Mouse (Mus musculus): ENCODE measurements around the gene Sh2d7. TPM values are rescaled to one million over a fixed set of nuclear protein-coding genes. Genes with fewer than 3 reads are reported as not detected.
"Not testable (repeated sequence)": the region's sequence is repeated elsewhere in the genome, so short reads cannot be mapped to it uniquely, and the experiment has no call there.

The Sh2d7 gene
- total RNA-seq, 2 experiments from 2014 or later = not detected

DNA sequence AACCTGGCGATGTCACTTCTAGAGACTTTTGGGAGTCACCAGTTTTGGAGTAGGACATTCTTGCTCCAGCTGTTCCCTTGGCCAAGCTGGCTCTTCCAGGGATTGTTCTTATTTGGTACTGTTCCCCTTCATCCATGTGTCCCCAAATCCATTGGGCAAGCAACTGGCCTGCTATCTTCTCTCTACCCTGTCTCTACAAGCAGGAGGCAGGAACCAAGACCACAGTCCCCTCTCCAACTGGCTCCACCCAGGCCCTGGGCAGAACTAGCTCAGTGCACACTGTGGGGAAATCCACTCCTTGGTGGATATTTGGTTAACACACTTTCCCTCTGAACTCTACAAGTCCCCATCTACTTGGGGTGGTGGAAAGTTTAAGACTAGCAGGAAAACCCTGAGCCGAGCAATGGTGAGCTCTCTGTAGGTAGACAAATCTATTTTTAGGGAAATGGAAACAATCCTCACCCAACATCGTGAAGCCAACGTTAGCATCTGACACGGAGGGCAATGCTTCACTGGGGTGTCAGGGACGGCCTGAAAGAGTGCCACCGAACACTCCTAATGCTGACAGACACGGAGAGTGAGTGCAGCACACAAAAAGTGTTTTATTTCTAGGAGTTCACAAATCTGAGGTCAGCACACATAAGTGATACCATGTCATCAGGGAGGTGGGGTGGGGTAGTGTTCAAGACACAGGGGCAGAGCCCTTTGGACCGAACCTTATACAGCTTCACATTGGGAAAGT is 5.6 kb downstream of the Sh2d7 start:
- DNase-seq (ENCODE audit: low spot score in 2 of 2) = no peak

DNA sequence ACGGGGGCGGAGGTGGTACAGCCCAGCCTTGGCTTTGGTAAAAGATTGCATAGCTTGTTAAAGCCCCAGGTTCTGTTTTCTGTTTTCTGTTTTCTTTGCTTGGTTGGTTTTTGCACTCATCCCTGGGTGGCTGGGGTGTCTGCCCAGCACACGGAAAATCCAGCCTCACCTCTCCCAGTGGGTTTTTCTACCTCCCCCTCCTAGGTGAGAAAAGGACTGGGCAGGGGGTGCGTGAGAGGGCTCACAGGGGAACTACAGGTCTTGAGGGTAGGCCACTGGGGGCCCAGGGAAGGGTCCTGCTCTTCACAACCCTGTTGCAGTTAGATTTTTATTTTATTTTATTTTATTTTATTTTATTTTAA is 6.2 kb downstream of the Sh2d7 start:
- no peak for DNase-seq (ENCODE audit: low spot score in 2 of 2)

DNA sequence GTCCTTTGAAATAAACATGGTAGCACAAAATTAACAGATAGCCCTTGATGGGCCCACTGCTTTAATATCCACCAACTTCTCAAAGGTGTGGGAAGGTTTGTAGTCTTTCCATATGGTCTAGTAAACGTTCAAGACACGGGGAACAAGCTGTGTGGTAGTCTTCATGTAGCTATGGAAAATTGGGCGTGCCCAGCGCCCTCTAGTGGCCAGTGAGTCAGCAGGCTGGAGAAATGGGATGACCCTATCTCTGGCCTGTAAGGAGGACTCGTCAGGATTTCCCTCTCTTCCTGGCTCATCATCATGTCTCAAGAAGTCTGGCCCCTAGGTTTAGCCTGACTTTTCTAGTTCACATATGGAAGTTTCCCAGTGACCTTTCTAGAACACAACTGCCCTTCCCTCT is 8.8 kb downstream of the Sh2d7 start:
- peak; percentile 65 to 70 for DNase-seq (ENCODE audit: low spot score in 2 of 2)

DNA sequence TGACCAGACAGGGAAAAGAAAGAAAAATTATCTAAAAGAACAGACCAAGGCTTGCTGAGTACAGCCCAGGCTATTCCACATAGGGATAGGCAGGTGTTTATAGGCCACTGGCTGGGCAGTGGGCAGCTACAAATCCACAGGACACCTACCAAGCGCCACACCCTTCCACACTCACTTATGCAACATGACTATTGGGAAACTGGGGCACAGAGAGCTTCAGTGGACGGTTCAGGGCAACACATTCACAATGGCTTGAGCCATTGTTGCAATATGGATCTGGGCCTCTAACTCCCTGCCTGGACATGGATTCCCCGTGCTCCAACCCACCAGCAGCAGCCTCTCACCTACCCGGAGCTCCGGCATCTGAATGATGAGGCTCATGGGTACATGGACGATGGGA is 10.6 kb downstream of the Sh2d7 start:
- DNase-seq (ENCODE audit: low spot score in 2 of 2) = no peak

DNA sequence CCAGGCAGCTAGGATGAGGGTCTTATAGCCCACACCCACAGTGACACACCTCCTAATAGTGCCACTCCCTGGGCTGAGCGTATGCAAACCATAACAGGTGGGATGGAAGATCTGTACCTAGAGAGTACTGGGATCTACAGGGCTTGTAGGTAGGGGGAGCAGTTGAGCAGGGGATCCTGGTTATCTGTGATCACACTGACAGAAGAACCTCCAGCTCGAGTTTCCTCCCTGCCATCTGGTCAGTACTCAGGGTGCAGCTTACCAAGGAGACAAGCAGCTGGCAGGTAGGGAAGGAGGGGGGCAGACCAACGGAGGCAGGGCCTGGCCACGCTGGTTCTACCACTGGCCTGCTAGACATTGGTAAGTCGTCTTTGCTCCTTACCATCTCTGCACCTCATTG is 13.6 kb downstream of the Sh2d7 start:
- DNase-seq (ENCODE audit: low spot score in 2 of 2) = no peak

DNA sequence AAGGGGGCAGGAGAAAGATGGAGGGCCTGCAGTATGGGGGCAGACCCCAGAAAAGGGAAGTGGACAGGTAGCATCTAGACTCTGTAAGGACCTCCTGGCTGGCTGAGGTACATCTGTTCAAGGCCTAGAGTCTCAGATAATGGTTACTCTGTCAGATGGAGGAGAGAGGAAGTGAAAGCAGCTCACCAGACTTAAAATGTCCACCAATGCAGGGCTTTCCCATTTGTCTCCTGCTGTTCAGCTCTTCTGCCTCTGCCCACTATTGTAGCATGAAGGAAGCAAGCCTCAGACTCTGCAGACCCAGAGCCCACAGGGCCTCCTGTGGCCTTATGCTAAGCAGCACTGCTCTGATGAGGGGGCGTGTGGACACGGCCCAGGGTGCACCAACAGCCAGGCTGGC is 16.3 kb downstream of the Sh2d7 start:
- DNase-seq (ENCODE audit: low spot score in 2 of 2) = no peak

DNA sequence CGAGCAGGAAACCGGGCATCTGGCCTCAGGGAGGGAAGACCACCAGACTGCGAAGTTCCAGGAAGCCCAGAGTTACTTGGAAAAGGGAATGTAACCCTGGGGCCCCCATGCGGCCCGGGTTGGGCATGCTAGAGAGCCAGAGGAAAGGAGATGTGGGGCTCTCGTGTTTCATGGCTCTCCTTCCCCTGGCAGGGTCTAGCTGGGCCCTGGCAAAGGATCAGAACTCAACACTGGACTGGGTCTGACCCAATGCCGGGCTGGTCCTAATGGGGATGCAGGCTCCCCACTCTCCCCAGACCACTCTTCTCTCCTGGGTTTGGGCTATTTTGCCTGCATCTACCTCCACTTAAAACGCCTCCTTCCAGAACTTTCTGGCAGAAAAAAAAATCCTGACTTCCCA is 19.9 kb downstream of the Sh2d7 start:
- DNase-seq (ENCODE audit: low spot score in 2 of 2) = no peak

DNA sequence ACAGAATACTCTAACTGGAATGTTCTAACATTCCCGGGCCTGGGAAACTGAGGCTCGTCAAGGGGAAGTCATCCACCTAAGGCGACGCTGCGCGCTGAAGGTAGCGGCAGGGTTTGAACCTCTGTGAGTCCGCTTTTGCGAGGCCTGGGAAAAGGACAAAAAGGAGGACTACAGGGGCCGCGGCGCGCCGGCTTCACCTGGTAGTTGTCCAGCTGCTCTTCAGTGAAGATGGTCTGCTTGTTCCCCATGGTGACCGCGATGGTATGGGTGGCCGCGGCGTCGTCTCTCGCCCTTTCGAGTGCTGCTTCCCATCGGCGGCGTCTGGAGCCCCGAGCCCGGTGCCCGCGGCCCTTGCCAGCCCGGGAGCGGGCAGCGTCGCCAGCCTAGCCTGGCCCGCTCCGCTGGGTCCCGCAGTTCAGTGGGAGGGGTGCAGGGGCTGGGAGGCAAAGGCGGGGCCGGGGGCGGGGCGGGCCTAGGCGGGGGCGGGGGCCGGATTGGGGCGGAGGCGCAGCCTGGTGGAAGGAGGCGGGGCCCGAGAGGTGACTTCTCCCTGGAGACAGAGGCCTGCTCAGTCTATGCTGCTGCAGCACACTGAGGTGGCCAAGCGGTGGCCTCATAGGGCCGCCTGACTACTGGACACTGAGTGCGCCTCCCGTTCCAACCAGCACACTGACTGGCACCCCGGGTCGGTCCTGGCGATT is 21.1 kb downstream of the Sh2d7 start, which contains the start of gene Cib2:
Gene Cib2 (minus strand): TSS at position 448 of the 701 bp plus-strand sequence.
- DNase-seq (ENCODE audit: low spot score in 2 of 2) = peak; percentile 78 to 82

DNA sequence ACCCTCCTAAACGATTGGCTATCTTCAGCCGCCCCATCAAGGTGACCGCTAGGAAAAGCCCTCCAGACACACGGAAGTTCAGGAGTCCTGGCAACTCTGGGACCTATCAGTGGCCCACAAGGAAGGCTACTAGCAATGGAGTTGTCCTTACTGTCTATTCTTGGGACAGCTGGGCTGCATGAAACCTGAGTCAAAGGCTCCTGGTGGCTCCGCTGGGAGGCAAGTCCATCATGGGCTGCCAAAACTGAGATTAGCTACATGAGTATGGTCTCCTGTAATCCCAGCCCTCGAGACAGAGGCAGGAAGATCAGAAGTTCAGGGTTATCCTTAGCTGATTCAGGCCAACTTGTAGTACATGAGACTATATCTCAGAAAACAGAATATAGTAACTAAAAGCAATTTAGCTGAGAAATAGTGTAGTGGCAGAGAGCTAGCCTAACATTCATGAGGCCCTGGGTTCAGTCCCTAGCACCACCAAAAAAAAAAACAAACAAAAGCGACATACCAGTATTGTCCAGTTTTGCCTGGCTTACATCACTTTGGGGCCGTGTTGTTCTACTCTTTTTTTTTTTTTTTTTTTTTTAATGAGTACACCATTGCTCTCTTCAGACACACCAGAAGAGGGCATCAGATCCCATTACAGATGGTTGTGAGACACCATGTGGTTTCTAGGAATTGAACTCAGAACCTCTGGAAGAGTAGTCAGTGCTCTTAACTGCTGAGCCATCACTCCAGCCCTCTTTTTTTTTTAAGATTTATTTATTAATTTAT is 22.2 kb downstream of the Sh2d7 start:
- DNase-seq (ENCODE audit: low spot score in 2 of 2) = no peak

DNA sequence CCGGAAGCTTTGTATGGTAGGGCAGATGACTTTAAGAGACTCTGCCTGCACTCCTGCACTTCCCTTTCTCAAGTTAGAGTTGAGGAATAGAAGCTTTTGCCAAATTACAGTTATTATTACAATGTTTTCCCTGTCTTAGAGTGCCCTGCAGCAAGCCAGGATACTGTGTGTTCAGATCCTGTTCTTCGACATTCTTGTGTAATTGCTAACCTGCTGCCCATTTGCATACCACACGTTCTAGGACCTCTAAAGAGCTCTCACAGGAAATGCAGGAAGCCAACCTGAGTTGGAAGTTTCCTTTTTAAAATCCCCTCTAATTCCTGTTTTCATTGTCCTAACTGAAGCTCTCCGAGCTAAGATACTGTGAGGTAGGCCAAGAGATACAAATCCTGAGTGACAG is 28.2 kb downstream of the Sh2d7 start:
- no peak for DNase-seq (ENCODE audit: low spot score in 2 of 2)

DNA sequence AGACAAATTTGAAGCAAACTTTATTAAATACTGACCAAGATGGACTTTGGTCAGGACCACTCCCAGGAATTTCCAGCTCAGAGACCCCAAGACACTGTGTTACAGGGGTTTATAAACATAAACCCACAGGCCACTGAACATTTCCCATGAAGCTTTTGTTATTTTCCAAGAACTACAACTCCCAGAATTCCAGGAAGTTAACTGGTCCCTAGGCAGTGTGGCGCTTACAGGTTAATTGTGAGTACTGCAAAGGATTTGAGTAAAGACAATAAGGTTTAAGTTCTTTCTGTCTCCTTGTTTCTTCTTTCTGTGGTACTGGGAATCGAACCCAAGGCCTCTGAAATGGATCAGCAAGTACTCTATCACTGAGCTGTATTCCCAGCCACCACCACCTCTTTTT is 29.9 kb downstream of the Sh2d7 start:
- DNase-seq (ENCODE audit: low spot score in 2 of 2) = no peak

DNA sequence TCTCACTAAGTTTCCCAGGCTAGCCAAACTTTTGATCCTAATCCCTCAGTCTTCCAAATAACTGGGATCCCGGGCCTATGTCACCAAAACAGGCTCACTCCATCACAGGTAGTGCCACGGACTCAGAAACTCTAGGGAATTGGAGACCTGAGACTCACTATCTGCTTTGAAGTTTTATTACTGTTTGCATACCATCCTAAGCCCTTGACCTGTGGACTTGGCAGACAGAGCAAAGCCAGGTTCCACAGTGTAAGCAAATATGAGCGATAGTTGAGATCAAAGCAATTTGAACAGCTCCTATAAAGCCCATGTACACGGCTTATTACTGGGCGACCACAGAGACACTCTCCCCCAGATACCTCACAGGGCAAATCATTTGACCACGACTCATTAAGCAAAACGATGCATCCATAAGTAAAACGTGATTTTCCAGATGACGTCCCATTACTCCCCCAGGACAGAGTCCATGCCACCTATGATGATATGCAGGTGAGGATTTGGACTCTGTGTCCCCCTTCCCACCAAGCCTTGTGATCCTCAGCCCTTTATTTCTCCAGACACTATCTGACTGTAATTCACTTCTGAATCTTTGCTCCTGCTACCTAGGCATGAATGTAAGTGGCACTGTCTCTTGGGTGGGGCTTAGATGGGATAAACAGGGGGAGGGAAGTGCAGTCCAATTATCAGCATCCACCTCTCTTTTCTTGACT is 32.5 kb downstream of the Sh2d7 start:
- DNase-seq (ENCODE audit: low spot score in 2 of 2) = no peak

DNA sequence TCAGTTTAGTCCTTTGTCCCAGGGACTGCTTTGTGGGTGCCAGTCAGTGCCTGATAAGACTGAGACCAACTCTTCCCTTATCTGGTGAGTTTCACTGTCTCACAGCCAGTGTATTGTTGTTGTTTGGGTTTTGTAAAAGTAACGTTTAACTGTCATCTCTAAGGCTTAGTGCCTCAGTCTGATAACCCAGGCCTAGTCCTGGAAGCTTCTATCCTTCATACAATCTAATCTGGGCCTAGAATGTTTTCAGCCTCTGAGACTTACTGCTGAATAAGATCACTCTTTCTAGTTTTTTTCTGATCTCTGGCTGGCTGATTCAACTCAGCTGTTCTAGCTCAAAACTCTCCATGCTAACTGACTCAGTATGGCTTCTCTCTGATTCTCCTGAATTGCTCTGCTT is 44.9 kb downstream of the Sh2d7 start:
- no peak for DNase-seq (ENCODE audit: low spot score in 2 of 2)

DNA sequence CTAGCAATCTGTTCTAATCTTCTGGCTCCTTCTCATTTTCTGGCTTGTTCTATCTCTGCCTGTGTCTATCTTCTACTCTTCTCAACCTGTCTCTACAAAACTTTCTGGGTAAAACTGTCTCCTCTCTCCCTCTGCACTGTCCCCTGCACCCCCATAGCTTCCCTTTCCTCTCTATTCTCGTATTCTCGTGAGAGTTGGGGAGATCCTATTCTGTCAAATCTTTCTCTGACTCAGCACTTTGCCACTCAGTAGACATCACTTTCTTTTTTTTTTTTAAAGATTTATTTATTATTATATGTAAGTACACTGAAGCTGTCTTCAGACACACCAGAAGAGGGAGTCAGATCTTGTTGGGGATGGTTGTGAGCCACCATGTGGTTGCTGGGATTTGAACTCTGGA is 45.3 kb downstream of the Sh2d7 start:
- DNase-seq (ENCODE audit: low spot score in 2 of 2) = not testable (repeated sequence)

DNA sequence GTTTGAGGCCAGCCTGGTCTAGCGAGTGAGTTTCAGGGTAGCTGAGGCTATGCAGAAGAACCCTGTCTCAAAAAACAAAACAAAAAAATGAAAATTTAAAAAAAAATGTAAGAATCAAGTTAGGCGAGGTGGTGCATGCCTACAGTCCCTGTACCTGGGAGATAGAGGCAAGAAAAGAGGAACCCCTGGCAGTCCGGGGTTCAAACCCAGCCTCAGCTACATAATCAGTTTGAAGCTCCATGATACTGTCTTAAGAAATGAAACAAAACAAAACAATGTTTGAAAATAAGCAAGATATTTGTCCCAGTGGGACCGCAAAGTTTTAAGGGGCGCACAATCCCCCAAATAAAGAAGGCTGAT is 47.0 kb downstream of the Sh2d7 start:
- DNase-seq (ENCODE audit: low spot score in 2 of 2) = no peak

DNA sequence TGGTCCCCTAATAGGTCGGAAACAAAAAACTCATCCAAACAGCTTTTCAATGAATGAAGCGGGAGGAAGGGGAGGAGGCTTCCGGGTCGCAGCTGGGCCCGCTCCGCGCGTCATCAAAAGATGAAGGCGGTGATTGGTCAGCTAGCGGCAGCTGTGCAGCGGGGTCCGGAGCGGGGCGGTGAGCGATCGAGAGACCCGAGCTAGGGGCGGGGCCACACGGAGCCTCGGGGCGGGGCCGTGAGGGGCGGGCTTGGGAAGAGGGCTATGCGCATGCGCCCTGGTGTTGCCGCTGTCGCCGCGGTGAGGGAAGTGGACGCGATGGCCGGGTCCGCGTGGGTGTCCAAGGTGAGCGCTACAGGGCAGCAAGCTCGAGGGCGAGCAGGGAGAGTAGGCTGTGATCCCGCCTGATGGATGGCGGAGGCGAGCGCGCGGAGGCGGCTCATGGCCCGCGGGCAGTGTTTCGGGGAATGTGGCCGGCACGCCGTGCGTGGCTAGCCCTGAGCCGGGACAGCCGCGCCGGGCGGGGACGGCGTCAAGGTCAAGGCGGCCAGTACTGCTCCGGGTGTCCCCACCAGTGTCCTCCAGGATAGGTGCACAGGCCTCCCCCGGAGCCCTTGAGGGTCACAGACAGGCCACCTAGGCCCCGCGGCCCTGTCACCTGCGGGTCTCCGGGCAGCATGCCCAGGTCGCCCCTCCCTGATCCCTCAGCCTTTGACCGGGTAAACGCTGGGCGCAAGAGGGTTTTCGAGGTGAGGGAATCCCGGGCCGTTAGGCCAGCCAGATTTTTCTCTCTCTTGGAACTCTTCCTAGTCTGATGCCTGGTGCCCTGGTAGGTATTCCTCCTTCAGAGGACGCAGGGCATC is 47.6 kb downstream of the Sh2d7 start, which contains the start of gene Idh3a:
Gene Idh3a (plus strand): TSS at position 136 of the 863 bp plus-strand sequence.
- DNase-seq (ENCODE audit: low spot score in 2 of 2) = peak; percentile 98 to 99

DNA sequence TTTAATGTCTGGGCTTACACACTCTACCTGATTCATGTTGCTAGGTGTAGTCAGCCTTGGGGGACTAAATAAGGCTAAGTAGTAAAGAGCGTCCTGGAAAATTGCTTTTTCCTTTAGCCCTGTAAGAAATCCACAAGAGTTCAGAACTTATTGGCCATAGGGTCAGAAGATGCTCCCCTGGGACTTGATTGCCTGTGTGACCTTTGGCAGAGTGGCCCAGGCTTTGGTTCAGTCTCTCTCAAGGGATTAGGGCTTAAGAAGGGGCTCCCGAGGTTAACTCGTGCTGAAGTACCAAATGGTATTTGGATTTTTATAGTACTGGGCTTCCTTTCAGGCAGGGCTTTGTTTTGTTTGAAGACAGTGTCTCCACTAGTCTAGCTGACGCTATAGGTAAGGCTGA is 49.1 kb downstream of the Sh2d7 start:
- DNase-seq (ENCODE audit: low spot score in 2 of 2) = no peak

DNA sequence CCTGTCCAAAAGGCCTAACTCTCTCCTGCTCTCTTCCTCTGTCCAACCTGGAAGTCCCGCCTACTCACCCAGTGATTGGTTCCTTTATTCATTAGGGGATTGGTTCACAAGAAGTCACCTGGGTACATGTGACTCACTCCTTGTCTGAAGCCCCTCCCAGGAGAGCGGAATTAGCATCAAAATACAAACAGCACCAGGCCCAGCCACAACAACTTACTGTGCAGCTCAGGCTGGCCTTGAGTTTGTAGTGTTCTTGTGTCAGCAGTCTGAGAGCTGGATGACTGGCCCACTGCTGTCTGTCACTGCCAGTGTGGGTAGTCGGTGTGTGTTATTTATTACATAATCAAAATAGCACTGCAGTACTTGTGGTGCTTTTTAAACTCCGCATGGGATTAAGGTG is 54.9 kb downstream of the Sh2d7 start:
- DNase-seq (ENCODE audit: low spot score in 2 of 2) = not testable (repeated sequence)
